Mouse (Mus musculus) CD4-positive, CD25-positive, alpha-beta regulatory T cell, adult 2 months (primary cell): ENCODE data around the gene Dnah7a.
"Not testable (repeated sequence)": the region's sequence is repeated elsewhere in the genome, so short reads cannot be mapped to it uniquely, and the experiment has no call there.

Experiments
- DNase-seq: peaks from one replicate; pipeline ENCODE4 v3.0.0-alpha.2; 2012; ENCODE audit warnings: low read depth, low spot score

The Dnah7a gene

GRCm38 (mm10) chr1:53384085-53384688 is 322.4 kb downstream of the Dnah7a start:
- no peak for DNase-seq

GRCm38 (mm10) chr1:53377731-53378130 is 328.9 kb downstream of the Dnah7a start:
- DNase-seq: no peak

GRCm38 (mm10) chr1:53375965-53376364 is 330.6 kb downstream of the Dnah7a start:
- DNase-seq: not testable (repeated sequence)

- DNase-seq: no peak
These were observed 347.6 kb downstream of the Dnah7a start for GRCm38 (mm10) chr1:53358988-53359387.

- DNase-seq: peak; percentile 98
These were observed 354.0 kb downstream of the Dnah7a start, which contains the start of the genes Asdurf, Gm28551 and Asnsd1 for GRCm38 (mm10) chr1:53352327-53353261. Gene Asdurf (minus strand): TSS chr1:53352619. Gene Gm28551 (minus strand): TSS chr1:53352667. Gene Asnsd1 (minus strand): TSS chr1:53352752.
